Mouse (Mus musculus) CH12.LX (cell line): ENCODE data around the gene Rhof. TPM values are rescaled to one million over a fixed set of nuclear protein-coding genes. Genes with fewer than 3 reads are reported as not detected.

Experiments
- DNase-seq: peaks from one replicate; pipeline ENCODE4 v3.0.0-alpha.2; 2013; ENCODE audit errors: extremely low read depth
- H3K27ac ChIP-seq: 2 replicates; pipeline ENCODE4 v1.5.1; 2012; ENCODE audit warnings: low read depth, mild to moderate bottlenecking, control low read depth, moderate library complexity; ENCODE audit not compliant: insufficient read depth
- H3K27me3 ChIP-seq: replicated peaks from 2 replicates; pipeline ENCODE3; 2012; ENCODE audit warnings: inconsistent platforms
- H3K36me3 ChIP-seq, 2 experiments: replicated peaks in 1 of 2; 2 replicates each; pipeline versions ENCODE3 to v1.6.1; 2012; ENCODE audit warnings: inconsistent platforms in 1 of 2, low read length in 1 of 2, mild to moderate bottlenecking in 1 of 2, mixed read lengths in 1 of 2, moderate library complexity in 1 of 2; ENCODE audit not compliant: control insufficient read depth in 1 of 2, insufficient read depth in 1 of 2
- H3K4me1 ChIP-seq, 2 experiments: 2 replicates each; pipeline ENCODE4 v1.6.1; 2012; ENCODE audit warnings: inconsistent platforms in 1 of 2, moderate library complexity in 1 of 2; ENCODE audit not compliant: insufficient read depth in 2 of 2, control insufficient read depth in 1 of 2
- H3K4me2 ChIP-seq: 2 replicates; pipeline ENCODE4 v1.6.1; 2012; ENCODE audit warnings: low read depth, mild to moderate bottlenecking, control low read depth; ENCODE audit not compliant: poor library complexity, insufficient read depth, severe bottlenecking
- H3K4me3 ChIP-seq, 3 experiments: fragments of 150-350 bp in 1 of 3; sonication (generic) in 1 of 3; replicated peaks in 1 of 3; 2 replicates each; pipeline versions ENCODE3 to v1.5.1; 2011 to 2012; ENCODE audit warnings: low read depth in 2 of 3, low read length in 2 of 3, mild to moderate bottlenecking in 2 of 3, moderate library complexity in 2 of 3, control low read depth in 1 of 3, improper control_type of control experiment in 1 of 3, inconsistent platforms in 1 of 3, mixed read lengths in 1 of 3; ENCODE audit not compliant: poor library complexity in 1 of 3
- H3K79me2 ChIP-seq: replicated peaks from 2 replicates; pipeline ENCODE4 v1.6.1; 2012; ENCODE audit warnings: mild to moderate bottlenecking, moderate library complexity; ENCODE audit not compliant: control insufficient read depth, poor library complexity, insufficient read depth, severe bottlenecking; ENCODE audit errors: extremely low read depth
- H3K9ac ChIP-seq: 2 replicates; pipeline ENCODE4 v1.6.1; 2012; ENCODE audit warnings: low read depth, mild to moderate bottlenecking, control low read depth, moderate library complexity; ENCODE audit not compliant: insufficient read depth
- H3K9me3 ChIP-seq: replicated peaks from 2 replicates; pipeline ENCODE3; 2012; ENCODE audit warnings: low read length, inconsistent platforms, mixed read lengths
- BHLHE40 ChIP-seq: IDR thresholded peaks from 2 replicates; pipeline ENCODE4 v1.6.1; 2011; ENCODE audit warnings: mild to moderate bottlenecking, low read depth, low read length, improper control_type of control experiment
- CHD1 ChIP-seq: IDR thresholded peaks from 2 replicates; pipeline ENCODE4 v1.6.1; 2012; ENCODE audit warnings: low read depth, low read length, improper control_type of control experiment, inconsistent platforms
- CHD2 ChIP-seq: IDR thresholded peaks from 2 replicates; pipeline ENCODE4 v1.6.1; 2011; ENCODE audit warnings: low read length, improper control_type of control experiment
- CTCF ChIP-seq, 2 experiments: IDR thresholded peaks in 1 of 2; conservative IDR thresholded peaks in 1 of 2; 2 replicates each; pipeline ENCODE4 v1.5.1; 2011 to 2012; ENCODE audit warnings: low read depth in 2 of 2, low read length in 2 of 2, improper control_type of control experiment in 1 of 2, inconsistent platforms in 1 of 2, mild to moderate bottlenecking in 1 of 2, moderate library complexity in 1 of 2
- E2F4 ChIP-seq: IDR thresholded peaks from 2 replicates; pipeline ENCODE4 v1.6.1; 2011; ENCODE audit warnings: low read depth, low read length, improper control_type of control experiment; ENCODE audit not compliant: insufficient replicate concordance
- ELF1 ChIP-seq: IDR thresholded peaks from 2 replicates; pipeline ENCODE4 v1.6.1; 2014; ENCODE audit warnings: low read depth, mild to moderate bottlenecking, inconsistent platforms, low read length, improper control_type of control experiment
- EP300 ChIP-seq: IDR thresholded peaks from 2 replicates; pipeline ENCODE4 v1.6.1; 2011; ENCODE audit warnings: low read length, improper control_type of control experiment
- ETS1 ChIP-seq: conservative IDR thresholded peaks from 2 replicates; pipeline ENCODE4 v1.6.1; 2012; ENCODE audit warnings: low read depth, mild to moderate bottlenecking, inconsistent platforms, low read length, improper control_type of control experiment, moderate library complexity
- GABPA ChIP-seq: IDR thresholded peaks from 2 replicates; pipeline ENCODE4 v1.6.1; 2012; ENCODE audit warnings: low read depth, low read length, improper control_type of control experiment, inconsistent platforms; ENCODE audit not compliant: insufficient replicate concordance
- HCFC1 ChIP-seq: IDR thresholded peaks from 2 replicates; pipeline ENCODE4 v1.6.1; 2012; ENCODE audit warnings: low read depth, mild to moderate bottlenecking, inconsistent platforms, low read length, improper control_type of control experiment
- IRF4 ChIP-seq: IDR thresholded peaks from 2 replicates; pipeline ENCODE4 v1.6.1; 2014; ENCODE audit warnings: low read depth, mild to moderate bottlenecking, inconsistent platforms, low read length, improper control_type of control experiment
- JUN ChIP-seq: IDR thresholded peaks from 2 replicates; pipeline ENCODE4 v1.6.1; 2011; ENCODE audit warnings: low read depth, mild to moderate bottlenecking, low read length, improper control_type of control experiment, moderate library complexity; ENCODE audit not compliant: insufficient read depth
- JUND ChIP-seq: conservative IDR thresholded peaks from 2 replicates; pipeline ENCODE4 v1.6.1; 2011; ENCODE audit warnings: low read depth, low read length, improper control_type of control experiment
- KAT2A ChIP-seq: IDR thresholded peaks from 2 replicates; pipeline ENCODE4 v1.6.1; 2012; ENCODE audit warnings: low read length, improper control_type of control experiment, inconsistent platforms; ENCODE audit not compliant: insufficient replicate concordance
- MAFK ChIP-seq: IDR thresholded peaks from 2 replicates; pipeline ENCODE4 v1.6.1; 2011; ENCODE audit warnings: low read length, improper control_type of control experiment; ENCODE audit not compliant: insufficient replicate concordance
- MAX ChIP-seq: IDR thresholded peaks from 2 replicates; pipeline ENCODE4 v1.6.1; 2011; ENCODE audit warnings: low read length, improper control_type of control experiment
- MAZ ChIP-seq: IDR thresholded peaks from 2 replicates; pipeline ENCODE4 v1.6.1; 2012; ENCODE audit warnings: low read depth, mild to moderate bottlenecking, inconsistent platforms, low read length, improper control_type of control experiment, moderate library complexity
- MEF2A ChIP-seq: IDR thresholded peaks from 2 replicates; pipeline ENCODE4 v1.6.1; 2014; ENCODE audit warnings: low read depth, mild to moderate bottlenecking, inconsistent platforms, low read length, improper control_type of control experiment, borderline replicate concordance
- MXI1 ChIP-seq: IDR thresholded peaks from 2 replicates; pipeline ENCODE4 v1.6.1; 2011; ENCODE audit warnings: mild to moderate bottlenecking, low read depth, low read length, improper control_type of control experiment
- MYC ChIP-seq: IDR thresholded peaks from 2 replicates; pipeline ENCODE4 v1.6.1; 2011; ENCODE audit warnings: low read depth, mild to moderate bottlenecking, improper control_type of control experiment, low read length
- NELFE ChIP-seq: IDR thresholded peaks from 2 replicates; pipeline ENCODE4 v1.6.1; 2011; ENCODE audit warnings: low read depth, low read length, improper control_type of control experiment
- NRF1 ChIP-seq: IDR thresholded peaks from 2 replicates; pipeline ENCODE4 v1.6.1; 2014; ENCODE audit warnings: low read depth, mild to moderate bottlenecking, inconsistent platforms, low read length, improper control_type of control experiment, moderate library complexity
- PAX5 ChIP-seq: IDR thresholded peaks from 2 replicates; pipeline ENCODE4 v1.6.1; 2012; ENCODE audit warnings: low read length, inconsistent platforms, mixed read lengths
- POLR2A ChIP-seq: IDR thresholded peaks from 2 replicates; pipeline ENCODE4 v1.6.1; 2011; ENCODE audit warnings: low read depth, mild to moderate bottlenecking, improper control_type of control experiment, low read length
- POLR2AphosphoS2 ChIP-seq: IDR thresholded peaks from 2 replicates; pipeline ENCODE4 v1.6.1; 2011; ENCODE audit warnings: low read depth, low read length, improper control_type of control experiment
- RAD21 ChIP-seq: IDR thresholded peaks from 2 replicates; pipeline ENCODE4 v1.6.1; 2011; ENCODE audit warnings: low read depth, mild to moderate bottlenecking, low read length, improper control_type of control experiment, moderate library complexity
- RCOR1 ChIP-seq: conservative IDR thresholded peaks from 2 replicates; pipeline ENCODE4 v1.6.1; 2012; ENCODE audit warnings: low read depth, mild to moderate bottlenecking, inconsistent platforms, low read length, improper control_type of control experiment
- SIN3A ChIP-seq: IDR thresholded peaks from 2 replicates; pipeline ENCODE4 v1.6.1; 2012; ENCODE audit warnings: low read length, improper control_type of control experiment, inconsistent platforms
- SMC3 ChIP-seq: IDR thresholded peaks from 2 replicates; pipeline ENCODE4 v1.6.1; 2011; ENCODE audit warnings: low read depth, low read length, improper control_type of control experiment
- TBP ChIP-seq: conservative IDR thresholded peaks from 2 replicates; pipeline ENCODE4 v1.6.1; 2011; ENCODE audit warnings: low read depth, low read length, improper control_type of control experiment
- TCF12 ChIP-seq: IDR thresholded peaks from 2 replicates; pipeline ENCODE4 v1.6.1; 2014; ENCODE audit warnings: low read depth, mild to moderate bottlenecking, inconsistent platforms, low read length, improper control_type of control experiment
- UBTF ChIP-seq: IDR thresholded peaks from 2 replicates; pipeline ENCODE4 v1.6.1; 2012; ENCODE audit warnings: low read depth, mild to moderate bottlenecking, inconsistent platforms, low read length, improper control_type of control experiment, moderate library complexity
- USF1 ChIP-seq: IDR thresholded peaks from 2 replicates; pipeline ENCODE4 v1.6.1; 2014; ENCODE audit warnings: low read depth, mild to moderate bottlenecking, inconsistent platforms, low read length, improper control_type of control experiment
- USF2 ChIP-seq: conservative IDR thresholded peaks from 2 replicates; pipeline ENCODE4 v1.6.1; 2011; ENCODE audit warnings: low read depth, low read length, improper control_type of control experiment
- ZC3H11A ChIP-seq: IDR thresholded peaks from 2 replicates; pipeline ENCODE4 v1.6.1; 2012; ENCODE audit warnings: low read depth, mild to moderate bottlenecking, inconsistent platforms, low read length, improper control_type of control experiment
- ZKSCAN1 ChIP-seq: IDR thresholded peaks from 2 replicates; pipeline ENCODE4 v1.6.1; 2012; ENCODE audit warnings: low read depth, inconsistent platforms, low read length, improper control_type of control experiment, borderline replicate concordance
- ZMIZ1 ChIP-seq: IDR thresholded peaks from 2 replicates; pipeline ENCODE4 v1.6.1; 2012; ENCODE audit warnings: low read depth, mild to moderate bottlenecking, inconsistent platforms, low read length, improper control_type of control experiment
- ZNF384 ChIP-seq: IDR thresholded peaks from 2 replicates; pipeline ENCODE4 v1.6.1; 2012; ENCODE audit warnings: low read depth, low read length, improper control_type of control experiment, inconsistent platforms
- dilution Hi-C: fragments of 300-500 bp; cut with MboI; formaldehyde crosslinking; loops from 2 replicates; pipeline ENCODE4 v1.14.3; 2020; ENCODE audit warnings: low sequenced_read_pairs; ENCODE audit not compliant: extremely low pct_unique_long_range_greater_than_20kb, extremely low pct_ligation_motif_present
- in situ Hi-C: fragments of 300-500 bp; cut with MboI; formaldehyde crosslinking; loops from 3 replicates; pipeline ENCODE4 v1.14.3; 2019; ENCODE audit warnings: low sequenced_read_pairs, low pct_ligation_motif_present, low pct_unique_long_range_greater_than_20kb, mixed read lengths
- polyA plus RNA-seq: library from polyadenylated mRNA; unstranded; fragments of >175 nt; gene quantifications from 2 replicates; pipeline ENCODE4 v1.2.1, GENCODE M21; 2012; ENCODE audit warnings: low read depth; ENCODE audit not compliant: insufficient read length
- total RNA-seq, 2 experiments: library from RNA; depleted of rRNA; stranded (reverse); fragments of 300-350 nt in 1 of 2; fragments of >200 nt in 1 of 2; gene quantifications; 2 replicates each; pipeline ENCODE4 v1.2.3; 2012 to 2014

Rhof gene
- total and polyA plus RNA-seq, 3 experiments = 33.6 to 56.9 (median 45.4) TPM

- H3K9ac ChIP-seq = peak overlapping the region; percentile 72
- in situ Hi-C loops = no loop called here
- H3K79me2 ChIP-seq = no peaks in the 10 kb centered on the region
- TF ChIP-seq NELFE = no peak
- TF ChIP-seq USF2 = peak; percentile 77
- no peak for TF ChIP-seq HCFC1
- no peak for TF ChIP-seq EP300
- TF ChIP-seq UBTF = no peak
- TF ChIP-seq KAT2A = no peak
- no peak for TF ChIP-seq ELF1
- TF ChIP-seq MAZ = no peak
- no peak for TF ChIP-seq MEF2A
- no peak for TF ChIP-seq ZKSCAN1
- 0 out of 2 replicates have a peak, but pooled peaks have one; percentile 14 for TF ChIP-seq ETS1
- TF ChIP-seq SMC3 = no peak
- TF ChIP-seq PAX5 = no peak
- TF ChIP-seq BHLHE40 = peak; percentile 64
- no peak for TF ChIP-seq TBP
- TF ChIP-seq MXI1 = no peak; the same call in 1 of the 2 replicates
- TF ChIP-seq RAD21 = no peak
- TF ChIP-seq MAFK = 0 out of 2 replicates have a peak, but pooled peaks have one; percentile 7
- TF ChIP-seq ZMIZ1 = no peak
- TF ChIP-seq ZNF384 = no peak
- TF ChIP-seq CHD1 = peak; percentile 42; the same call in 1 of the 2 replicates
- TF ChIP-seq E2F4 = 0 out of 2 replicates have a peak, but pooled peaks have one; percentile 5
- TF ChIP-seq JUND = no peak
- TF ChIP-seq ZC3H11A = no peak
- TF ChIP-seq TCF12 = peak; percentile 31; the same call in 1 of the 2 replicates
- TF ChIP-seq POLR2AphosphoS2 = no peak
- TF ChIP-seq MAX = peak; percentile 86
- no peak for TF ChIP-seq CHD2
- no peak for TF ChIP-seq POLR2A
- no peak for TF ChIP-seq IRF4
- TF ChIP-seq CTCF (conservative IDR thresholded peaks at IDR 0.05 in 1 of 2, IDR thresholded peaks at IDR 0.05 in 1 of 2; ENCODE audit: low read depth in 2 of 2, low read length in 2 of 2) = no peak
- no peak for TF ChIP-seq GABPA
- peak; percentile 15; the same call in 1 of the 2 replicates for TF ChIP-seq SIN3A
- no peak for TF ChIP-seq JUN
- no peak for TF ChIP-seq RCOR1
- peak; percentile 78 for TF ChIP-seq USF1
- 0 out of 2 replicates have a peak, but pooled peaks have one; percentile 25 for TF ChIP-seq MYC
- no peak for TF ChIP-seq NRF1
- TF ChIP-seq, all 38 proteins: peak for 11
- no peak for DNase-seq
- H3K4me2 ChIP-seq = peak overlapping the region; percentile 30; the same call in 1 of the 2 replicates
- H3K9me3 ChIP-seq = no peaks in the 10 kb centered on the region
- H3K27ac ChIP-seq = no peak overlapping the region
- peak overlapping the region; percentile 15 to 58 (median 48) for H3K4me3 ChIP-seq
- H3K27me3 ChIP-seq = no peaks in the 10 kb centered on the region
- peaks cover 3 to 13% of the 10 kb centered on the region in 2 experiments for H3K4me1 ChIP-seq
- dilution Hi-C loops = no loop called here
- no peaks in the 10 kb centered on the region for H3K36me3 ChIP-seq
Observed at GRCm38 (mm10) chr5:123058251-123059102, 74.0 kb downstream of the Rhof start.
